Mouse (Mus musculus): ENCODE results near the gene Ppp1r12b.

Ppp1r12b gene

DNA sequence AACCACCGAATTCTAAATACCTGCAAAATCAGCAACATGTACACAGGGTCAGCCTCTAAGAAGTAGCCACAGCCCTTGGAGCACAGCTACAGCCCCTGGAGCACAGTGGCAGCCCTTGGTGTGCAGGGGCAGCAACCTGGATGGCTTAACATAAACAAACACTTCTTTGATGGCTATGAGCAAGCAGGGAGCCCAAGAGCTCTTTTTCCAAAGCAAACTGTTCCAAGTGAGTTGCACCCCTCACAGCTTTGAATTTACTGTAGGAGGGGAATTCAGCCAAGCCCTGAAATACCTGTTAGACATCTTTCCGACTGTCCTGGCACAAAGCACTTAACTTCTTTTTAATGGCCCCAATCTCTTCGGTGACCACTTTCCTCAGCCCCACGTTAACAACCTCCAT lies 14.9 kb downstream of the Ppp1r12b start:
- no peak for DNase-seq (ENCODE audit: low spot score)

DNA sequence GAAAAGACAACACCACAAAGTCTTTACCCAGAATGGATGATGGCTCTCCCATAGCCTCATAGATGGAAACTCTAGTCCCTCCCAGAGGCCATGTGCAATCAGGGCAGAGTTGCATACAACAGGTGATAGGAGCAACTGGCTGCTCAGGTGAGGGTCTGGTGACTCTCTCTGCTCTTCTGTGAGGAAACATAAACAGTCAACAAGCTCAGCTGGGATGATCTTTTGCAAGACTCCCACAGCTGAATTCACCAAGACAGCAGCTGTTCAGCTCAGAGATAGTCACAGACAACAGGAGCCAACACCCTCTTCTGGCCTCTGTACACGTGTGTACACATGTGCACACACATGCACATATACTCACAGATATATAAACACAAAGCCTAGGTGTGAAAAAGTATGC lies 17.5 kb downstream of the Ppp1r12b start:
- no peak for DNase-seq (ENCODE audit: low spot score)

DNA sequence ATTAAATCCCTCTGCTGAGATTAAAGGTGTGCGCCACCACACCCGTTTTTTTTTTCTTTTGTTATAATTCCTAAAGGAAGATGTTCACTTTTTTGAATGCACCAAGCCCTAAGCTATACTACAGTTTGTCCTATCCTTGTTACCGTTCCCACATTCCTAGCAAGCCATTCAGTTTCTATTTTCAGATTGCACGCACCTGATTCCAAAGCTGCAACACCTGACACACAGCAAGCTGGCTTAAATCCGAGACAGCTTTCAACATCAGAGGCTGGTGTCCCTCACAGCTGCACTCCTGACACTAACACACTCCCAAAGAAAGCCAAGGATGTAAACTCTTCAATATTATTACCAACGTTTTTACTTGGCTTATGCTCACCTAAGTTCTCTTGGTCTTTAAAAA lies 19.4 kb downstream of the Ppp1r12b start:
- no peak for DNase-seq (ENCODE audit: low spot score)

DNA sequence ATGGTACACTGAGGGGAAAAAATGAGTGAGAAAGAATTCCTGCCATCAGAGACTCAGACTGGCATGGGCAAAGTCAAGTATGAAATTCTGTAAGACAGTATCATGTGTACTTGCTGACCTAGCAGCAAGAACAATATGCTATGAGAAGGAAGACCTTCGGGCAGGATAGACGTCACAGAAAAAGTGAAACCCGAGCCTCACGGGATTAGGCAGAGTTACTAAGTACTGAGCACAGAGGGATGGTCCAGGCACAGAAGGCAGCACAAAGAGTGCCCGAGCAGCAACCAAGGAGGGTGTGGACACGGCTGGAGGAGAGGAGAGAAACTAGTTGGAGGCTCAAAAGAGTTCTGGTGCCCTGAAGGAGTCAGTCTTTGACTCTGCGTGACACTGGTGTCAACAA lies 23.3 kb downstream of the Ppp1r12b start:
- DNase-seq (ENCODE audit: low spot score) = no peak

DNA sequence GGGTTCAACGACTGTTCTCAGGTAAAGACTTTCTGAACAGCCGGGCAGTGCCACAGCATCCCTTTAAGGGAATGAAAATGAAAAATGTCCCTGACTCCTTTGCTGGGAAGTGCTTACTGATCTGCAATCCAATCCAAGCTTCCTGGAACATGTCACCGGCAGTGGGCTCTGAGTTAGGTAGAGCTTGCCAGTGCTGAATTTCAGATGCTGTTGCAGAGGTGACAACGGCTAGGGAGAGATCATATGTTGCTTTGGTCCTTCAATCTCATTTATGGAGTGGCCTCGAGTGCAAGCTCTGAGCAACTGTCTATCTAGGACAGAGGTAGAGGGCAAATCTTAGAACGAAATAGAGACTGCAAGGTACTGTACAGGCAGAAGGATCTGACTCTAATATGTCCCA lies 36.7 kb downstream of the Ppp1r12b start:
- no peak for DNase-seq (ENCODE audit: low spot score)

DNA sequence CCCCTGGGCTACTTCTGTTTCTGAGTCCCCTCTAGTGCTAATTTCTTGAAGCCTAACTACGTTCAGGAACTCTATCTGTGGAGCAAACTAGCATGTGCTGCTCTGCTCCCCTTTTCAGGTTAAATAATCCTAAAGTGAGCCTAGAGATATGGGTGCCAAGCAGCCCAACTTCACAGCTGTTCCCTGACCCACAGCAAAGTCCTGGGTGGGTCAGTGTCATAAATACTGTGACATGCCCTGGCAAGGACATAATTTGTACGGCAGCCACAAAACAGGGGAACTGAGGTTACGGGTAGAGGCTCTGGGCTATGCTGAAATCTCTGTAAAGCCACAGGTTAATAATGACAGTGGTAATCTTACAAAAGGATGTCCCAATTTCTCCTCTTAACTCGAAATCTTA lies 40.3 kb downstream of the Ppp1r12b start:
- no peak for DNase-seq (ENCODE audit: low spot score)

DNA sequence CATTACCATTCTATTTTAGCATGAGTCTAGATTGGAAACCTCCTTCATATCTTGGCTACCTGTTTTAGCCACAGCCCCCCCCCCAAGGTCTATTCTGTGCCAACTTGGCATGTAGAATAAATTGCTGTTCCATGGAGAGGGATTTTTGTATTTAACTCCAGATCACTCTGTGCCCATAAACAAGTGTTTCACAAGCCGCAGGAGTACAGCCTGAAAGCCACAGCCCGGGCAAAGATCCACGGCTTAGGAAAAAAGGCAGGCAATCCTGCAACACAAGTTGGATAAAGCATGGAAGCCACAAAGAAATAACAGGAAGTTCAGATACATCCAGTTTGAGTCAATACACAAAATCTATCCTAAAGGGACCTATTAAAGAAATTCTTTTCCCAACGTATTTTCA lies 42.2 kb downstream of the Ppp1r12b start:
- no peak for DNase-seq (ENCODE audit: low spot score)

DNA sequence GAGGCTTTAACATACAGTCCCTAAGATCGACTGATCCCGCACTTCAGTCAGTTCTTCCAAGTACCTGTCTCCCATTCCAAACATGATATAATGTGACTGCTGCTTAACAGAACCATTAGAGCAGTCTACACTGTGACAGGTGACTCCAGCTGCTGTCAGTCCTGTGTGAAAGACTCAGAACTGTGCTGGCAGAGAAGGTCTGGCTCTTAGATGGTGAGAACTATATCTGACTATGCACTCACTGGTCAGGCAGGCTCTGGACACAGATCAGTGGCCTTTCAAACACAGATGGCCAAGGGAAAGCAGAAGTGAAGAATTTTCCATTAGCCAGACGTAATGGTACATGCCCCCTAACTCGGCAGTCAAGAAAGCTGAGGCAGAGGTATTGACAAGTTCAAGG lies 43.9 kb downstream of the Ppp1r12b start:
- DNase-seq (ENCODE audit: low spot score) = no peak

DNA sequence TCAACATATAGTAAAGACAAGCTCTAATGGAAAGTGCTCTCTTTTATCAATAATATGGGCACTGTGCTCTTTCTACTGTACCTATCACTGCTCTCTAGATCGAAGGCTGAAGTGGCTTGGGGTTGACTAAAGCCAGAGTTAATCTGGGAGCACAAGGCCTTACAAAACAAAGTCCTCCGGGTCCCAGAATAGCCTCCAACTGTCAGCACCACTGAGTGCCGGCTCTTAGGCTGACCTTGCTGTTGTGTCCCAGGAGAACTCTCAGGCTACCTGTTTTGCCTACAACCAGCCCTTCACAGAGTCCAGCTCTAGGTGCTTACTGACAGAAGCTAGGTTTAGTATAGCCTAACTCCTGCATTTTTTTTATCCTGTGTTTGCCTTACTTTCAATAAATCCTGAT lies 45.7 kb downstream of the Ppp1r12b start:
- no peak for DNase-seq (ENCODE audit: low spot score)

DNA sequence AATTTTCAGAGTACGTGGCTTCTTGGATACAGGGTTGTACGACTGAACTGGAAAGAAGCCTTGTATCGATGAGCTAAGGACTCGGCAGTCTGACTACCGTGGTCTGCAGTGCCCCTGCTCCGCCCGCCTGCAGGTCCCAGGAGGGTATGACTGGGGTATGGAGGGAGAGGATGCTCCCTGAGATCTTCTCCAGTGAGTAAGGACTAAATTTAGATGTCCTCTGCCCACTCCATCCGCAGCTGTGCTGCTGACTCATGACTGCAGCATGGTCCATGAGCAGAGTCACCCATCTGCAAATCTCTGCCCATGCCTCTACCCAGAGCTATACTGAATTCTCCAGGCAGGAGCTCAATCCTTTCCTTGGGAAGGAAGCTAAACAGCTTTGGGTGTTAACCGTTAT lies 46.3 kb downstream of the Ppp1r12b start:
- DNase-seq (ENCODE audit: low spot score) = peak; percentile 72

DNA sequence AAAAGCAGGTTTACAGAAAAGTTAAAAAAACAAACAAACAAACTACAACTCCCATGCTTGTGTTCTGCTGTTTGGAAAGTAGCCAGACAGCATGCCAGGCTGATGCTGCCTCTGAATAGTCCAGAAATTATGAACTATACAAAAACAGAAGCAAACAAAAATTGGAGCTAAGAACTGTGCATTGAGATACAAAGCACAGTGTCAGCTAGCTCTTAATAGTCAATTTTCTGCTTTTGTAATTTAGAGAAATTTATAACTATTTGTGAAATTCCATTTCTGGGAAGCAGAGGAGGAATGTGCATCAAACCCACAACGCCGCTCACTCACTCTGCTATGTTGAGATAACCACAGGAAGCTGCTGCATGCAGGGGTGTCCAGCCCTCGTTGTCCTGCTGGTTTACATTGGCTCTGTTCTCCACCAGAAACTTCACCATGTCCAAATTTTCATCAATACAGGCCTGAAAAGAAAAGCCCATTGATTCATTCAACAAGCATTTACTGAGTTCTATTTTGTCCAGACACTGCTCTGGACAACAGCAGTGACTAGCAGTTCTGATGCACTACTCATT lies 53.6 kb downstream of the Ppp1r12b start:
- DNase-seq (ENCODE audit: low spot score) = no peak

DNA sequence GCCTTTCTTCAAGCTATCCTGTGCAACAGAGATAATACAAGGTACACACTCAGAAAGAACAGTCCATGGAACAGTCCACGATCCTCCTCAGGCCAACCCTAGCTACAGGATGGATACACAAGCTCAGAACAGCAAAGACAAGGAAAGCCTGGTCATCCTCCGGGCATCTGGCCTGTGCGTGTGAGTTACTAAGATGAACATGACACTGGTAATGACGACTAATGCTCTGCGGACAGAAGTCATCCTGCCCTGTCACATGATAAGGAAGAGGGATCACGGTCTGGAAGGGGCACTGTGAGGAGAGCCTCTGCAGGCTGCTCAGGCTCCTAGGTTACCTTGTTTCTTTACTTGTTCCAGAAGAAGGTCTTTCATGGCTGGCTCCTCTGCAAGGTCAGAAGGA lies 59.7 kb downstream of the Ppp1r12b start:
- DNase-seq (ENCODE audit: low spot score) = no peak

DNA sequence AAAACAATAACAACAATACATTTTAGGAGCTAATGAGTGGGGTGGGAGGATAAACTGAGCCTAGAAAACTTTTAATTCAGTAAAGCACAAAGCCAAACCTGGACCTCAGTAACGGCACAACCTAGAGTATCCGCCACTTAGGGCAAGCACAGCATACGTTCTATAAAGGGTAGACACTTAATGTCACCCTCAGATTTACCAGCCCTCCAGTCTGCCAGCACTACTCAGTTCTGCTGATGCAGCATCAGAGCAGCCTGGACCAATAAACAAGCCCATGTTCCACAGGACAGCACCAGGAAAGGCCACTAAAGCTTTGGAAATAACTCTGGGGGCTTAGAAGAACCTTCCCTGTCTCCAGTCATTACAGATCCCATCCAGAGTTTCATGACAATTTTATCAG lies 60.9 kb downstream of the Ppp1r12b start:
- DNase-seq (ENCODE audit: low spot score) = no peak

DNA sequence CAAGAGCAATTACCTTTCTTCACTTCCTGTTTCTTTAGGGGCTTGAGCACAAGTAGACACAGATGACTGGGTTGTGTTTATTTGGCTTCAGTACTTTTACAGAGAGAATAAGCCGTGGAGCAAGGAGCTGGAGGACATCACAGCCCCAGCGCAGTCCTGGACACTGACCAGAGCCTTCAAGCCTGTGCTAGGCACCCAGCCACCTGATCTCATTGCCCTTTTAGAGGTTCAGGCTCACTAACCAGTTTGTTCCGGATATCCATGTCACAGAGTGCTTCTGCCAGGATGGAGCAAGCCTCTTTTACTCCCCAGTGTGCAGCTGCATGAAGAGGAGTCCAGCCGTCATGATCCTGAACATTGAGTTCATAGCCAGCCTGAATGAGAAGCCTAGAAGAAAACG lies 63.8 kb downstream of the Ppp1r12b start:
- DNase-seq (ENCODE audit: low spot score) = no peak

DNA sequence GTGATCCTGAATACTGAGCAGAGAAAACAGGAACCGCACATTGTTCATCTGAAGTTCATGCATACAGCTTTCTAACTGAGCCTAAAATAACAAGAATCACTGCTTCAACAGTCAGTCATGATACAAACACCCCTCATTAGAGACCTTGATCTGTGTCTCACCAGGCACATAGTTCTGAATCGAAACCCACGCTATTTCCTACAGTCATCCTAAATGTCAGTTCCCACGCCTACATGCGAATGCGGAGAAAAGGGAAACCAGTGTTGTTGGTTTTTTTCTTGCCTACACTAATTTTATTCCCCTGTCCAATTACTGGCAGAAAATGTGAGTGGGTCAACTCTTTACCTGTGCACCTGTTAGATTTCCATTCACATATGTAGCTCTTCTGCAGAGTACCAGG lies 66.1 kb downstream of the Ppp1r12b start:
- no peak for DNase-seq (ENCODE audit: low spot score)

DNA sequence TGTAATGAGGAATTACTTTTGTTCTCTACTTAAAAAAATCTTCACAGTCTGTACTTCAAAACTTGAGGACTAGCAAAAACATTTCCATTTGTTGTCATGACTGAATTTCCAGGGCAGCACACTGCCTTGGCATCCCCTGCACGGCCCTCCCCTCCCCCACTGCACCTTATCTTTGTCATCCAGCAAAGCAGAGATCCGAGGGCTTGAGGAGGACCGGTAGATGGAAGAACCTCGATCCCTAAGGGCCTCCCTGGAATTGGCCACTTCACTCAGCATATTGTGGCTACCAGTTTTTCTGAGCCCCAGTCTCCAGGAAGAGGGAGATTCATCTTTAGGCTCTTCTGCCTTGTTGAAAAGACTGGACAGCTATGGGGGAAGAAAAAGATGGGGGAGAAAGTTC lies 79.9 kb downstream of the Ppp1r12b start:
- DNase-seq (ENCODE audit: low spot score) = no peak

DNA sequence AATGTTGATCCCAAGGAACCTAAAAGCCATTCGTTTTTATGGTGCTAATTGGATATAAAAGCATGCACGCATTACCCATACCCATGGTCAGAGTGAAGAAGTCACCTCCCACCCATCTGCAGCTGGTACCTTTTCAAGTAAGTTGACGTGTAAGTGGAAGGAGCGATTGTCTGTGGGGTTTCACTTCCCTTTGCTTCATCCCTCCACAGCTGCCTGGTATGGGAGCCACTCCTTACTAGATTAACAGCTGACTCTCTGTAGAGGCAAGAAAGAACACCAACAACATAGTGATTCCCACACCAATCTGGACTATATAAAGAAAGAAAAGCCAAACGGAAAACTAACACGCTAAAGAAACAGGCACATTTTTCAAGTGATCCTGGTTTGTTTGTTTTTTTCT lies 83.1 kb downstream of the Ppp1r12b start:
- no peak for DNase-seq (ENCODE audit: low spot score)

DNA sequence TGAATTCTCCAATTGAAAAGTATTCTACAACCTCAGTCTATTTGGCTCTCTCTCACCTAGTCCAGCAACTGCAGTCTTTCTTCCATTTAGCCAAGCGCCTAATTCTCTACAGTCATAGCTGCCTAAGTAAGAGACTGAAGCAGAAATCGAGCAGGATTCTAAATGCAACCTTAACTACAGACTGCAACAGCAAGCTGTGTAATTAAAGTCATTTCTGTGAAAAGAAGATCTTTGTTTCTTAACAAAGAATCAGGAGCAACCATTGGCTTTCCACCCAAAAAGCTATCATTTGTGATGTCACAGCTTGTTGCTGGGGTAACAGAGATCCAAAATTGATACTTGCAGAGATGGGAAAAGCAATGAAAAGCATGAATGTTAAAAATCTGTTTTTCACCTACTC lies 89.3 kb downstream of the Ppp1r12b start:
- DNase-seq (ENCODE audit: low spot score) = no peak

DNA sequence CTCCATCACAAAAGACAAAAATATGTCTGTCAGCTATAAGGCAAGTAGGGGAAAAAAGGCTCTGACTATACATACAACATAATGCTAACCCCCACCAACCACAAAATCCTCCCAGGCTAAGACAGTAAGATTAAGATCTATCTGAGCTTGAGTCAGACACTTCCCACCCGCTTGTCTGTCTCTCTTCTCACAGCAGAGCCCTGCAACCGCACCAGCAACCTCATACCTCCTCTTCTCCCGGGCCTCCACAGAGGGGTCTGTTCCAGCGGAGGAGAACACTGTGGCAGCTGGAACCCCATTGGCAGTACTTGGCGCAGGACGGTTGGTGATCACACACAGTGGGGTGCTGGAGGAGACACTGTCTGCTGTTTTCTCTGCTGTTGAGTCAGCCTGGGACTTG lies 90.2 kb downstream of the Ppp1r12b start:
- no peak for DNase-seq (ENCODE audit: low spot score)

DNA sequence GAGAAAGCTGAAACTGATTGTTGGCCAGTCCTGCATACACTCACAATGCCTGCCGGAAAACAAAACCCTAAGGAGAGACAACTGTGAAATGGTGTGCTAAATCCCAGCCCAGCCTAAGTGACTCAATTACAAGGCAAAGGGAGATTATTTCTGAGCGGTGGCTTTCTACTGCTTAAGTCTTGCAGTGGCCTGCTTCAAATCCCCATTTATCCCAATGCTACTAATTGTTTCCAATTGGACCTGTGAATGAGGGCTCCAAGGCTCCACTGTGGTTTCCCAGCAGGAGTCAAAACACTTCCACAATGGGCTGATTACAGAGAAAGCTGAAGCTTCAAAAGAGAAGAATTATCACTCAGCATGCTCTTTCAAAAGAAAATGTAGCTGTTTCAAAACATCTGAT lies 95.2 kb downstream of the Ppp1r12b start:
- DNase-seq (ENCODE audit: low spot score) = no peak

DNA sequence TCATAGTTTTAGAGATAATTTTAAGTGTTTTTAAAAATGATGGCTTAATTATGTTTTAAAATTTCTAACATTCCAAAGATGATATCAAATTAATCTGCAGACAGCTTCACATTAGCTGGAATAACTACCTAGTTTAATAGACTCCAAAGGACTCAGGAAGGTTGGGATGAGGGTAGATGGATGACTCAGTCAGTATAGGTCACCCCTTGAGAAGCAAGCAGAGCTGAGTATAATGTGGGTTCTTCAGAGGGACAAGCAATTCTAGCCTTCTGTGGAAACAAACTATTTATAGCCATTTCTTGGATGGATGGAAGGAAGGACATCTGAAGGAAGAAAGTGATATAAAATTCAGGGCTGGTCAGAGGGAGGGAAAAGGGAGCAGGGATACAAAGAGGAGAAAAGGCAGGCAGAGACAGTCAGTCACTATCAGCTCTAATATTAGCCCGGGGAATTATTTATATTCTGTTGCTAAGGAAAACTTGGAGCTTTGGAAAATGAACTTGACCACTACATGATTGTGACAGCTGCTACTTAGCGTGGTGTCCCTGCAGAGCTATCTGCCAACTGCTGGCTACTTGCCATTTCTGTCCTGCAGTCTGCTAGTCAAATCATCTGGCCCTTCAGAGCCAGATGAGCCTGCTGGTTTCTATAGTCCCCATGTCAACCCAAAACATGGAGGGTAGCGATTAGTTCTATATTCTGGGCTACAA lies 97.2 kb downstream of the Ppp1r12b start:
- DNase-seq (ENCODE audit: low spot score) = peak; percentile 71

DNA sequence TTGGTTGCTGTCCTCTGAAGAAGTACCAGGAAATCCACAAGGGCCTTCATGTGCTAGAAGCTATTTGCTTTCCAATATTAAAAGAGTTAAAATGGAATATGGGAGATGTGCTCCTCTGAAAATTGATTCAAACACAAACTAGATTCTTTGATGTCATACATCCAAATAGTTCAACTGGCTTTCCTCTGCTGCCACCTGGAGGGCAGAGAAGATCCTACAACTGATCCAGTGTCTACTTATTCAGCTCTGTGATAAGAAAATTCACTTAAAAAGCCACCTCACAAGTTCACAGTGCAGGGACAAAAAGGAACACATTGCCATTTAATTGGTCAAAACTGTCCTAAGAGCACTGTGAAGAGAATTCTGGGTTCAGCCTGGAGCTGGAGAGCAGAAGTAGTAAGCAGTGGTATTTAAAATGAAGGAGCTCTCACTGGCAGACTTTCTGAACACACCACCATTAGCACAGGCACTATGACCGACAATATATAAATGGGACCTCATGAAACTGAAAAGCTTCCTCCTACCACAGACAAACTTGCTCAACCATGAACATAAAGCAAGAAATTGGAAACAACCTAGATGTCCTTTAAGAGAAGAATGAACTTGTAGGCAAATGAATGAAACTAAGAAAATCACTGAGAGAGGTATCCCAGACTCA lies 101.3 kb downstream of the Ppp1r12b start:
- DNase-seq (ENCODE audit: low spot score) = peak; percentile 74

DNA sequence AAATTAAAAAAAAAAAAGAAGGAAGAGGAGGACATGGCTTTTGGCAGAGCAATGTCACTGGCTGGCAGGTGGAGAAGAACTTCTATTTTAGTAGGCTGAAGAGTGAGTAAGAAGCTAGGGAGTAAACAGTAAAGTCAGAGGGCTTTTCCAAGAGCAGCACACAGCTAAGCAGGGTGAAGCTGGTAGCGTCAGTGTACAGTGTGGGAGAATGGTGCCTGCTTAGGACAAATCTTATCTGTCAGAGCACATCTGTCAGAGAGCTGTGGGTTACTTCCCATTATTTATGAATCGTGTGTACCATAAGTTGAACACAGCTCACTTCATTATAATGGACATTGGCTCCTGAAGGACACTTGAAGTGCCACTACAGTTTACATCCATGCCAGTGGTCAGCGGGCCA lies 102.9 kb downstream of the Ppp1r12b start:
- no peak for DNase-seq (ENCODE audit: low spot score)

DNA sequence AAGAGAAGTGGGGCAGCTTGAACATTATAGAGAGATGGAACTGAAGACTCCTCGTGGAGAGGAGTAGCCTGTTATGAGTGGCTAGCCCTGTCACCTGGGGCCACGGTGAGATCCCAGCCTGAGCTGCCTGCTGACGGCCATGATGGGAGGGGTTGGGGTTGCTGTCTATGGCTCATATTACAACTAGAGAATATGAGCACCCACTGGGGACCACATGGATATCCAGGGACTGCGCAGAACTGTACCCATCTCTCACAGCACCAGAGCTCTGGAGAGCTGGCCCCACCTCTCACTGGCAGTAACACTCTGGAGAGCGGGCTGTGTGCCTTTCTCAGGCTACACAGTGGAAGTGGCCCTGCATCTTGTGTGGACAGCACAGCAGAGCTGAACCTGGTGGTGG lies 104.5 kb downstream of the Ppp1r12b start:
- no peak for DNase-seq (ENCODE audit: low spot score)
